Mouse (Mus musculus) MEL (cell line): ENCODE data around the gene Bicral. TPM values are rescaled to one million over a fixed set of nuclear protein-coding genes. Genes with fewer than 3 reads are reported as not detected.
A peak's percentile ranks its signal among the peaks of the same experiment; 100 is the strongest.

Experiments used
- DNase-seq: peaks from one replicate; pipeline ENCODE4 v3.0.0; 2011; ENCODE audit warnings: low read depth, low spot score
- H3K27ac ChIP-seq: 2 replicates; pipeline ENCODE4 v1.5.1; 2012; ENCODE audit warnings: low read depth, mild to moderate bottlenecking, control low read depth, low read length, moderate library complexity; ENCODE audit not compliant: control insufficient read depth
- H3K27me3 ChIP-seq, 2 experiments: fragments of 150-350 bp in 1 of 2; sonication (generic) in 1 of 2; 2 replicates each; pipeline ENCODE4 v1.6.1; 2012; ENCODE audit warnings: low read length in 2 of 2, mild to moderate bottlenecking in 2 of 2, improper control_type of control experiment in 1 of 2, moderate library complexity in 1 of 2; ENCODE audit not compliant: insufficient read depth in 2 of 2, control insufficient read depth in 1 of 2
- H3K36me3 ChIP-seq, 2 experiments: 2 replicates each; pipeline ENCODE4 v1.6.1; 2012 to 2014; ENCODE audit warnings: low read length in 2 of 2, improper control_type of control experiment in 1 of 2, inconsistent platforms in 1 of 2, mild to moderate bottlenecking in 1 of 2; ENCODE audit not compliant: insufficient read depth in 2 of 2, control insufficient read depth in 1 of 2
- H3K4me1 ChIP-seq, 2 experiments: fragments of 150-350 bp in 1 of 2; sonication (generic) in 1 of 2; 2 replicates each; pipeline ENCODE4 v1.6.1; 2012; ENCODE audit warnings: low read length in 2 of 2, improper control_type of control experiment in 1 of 2, mild to moderate bottlenecking in 1 of 2; ENCODE audit not compliant: insufficient read depth in 2 of 2, control insufficient read depth in 1 of 2
- H3K4me3 ChIP-seq, 2 experiments: fragments of 150-350 bp in 1 of 2; sonication (generic) in 1 of 2; 2 replicates each; pipeline ENCODE4 v1.5.1; 2012; ENCODE audit warnings: low read depth in 2 of 2, low read length in 2 of 2, mild to moderate bottlenecking in 2 of 2, moderate library complexity in 2 of 2, control low read depth in 1 of 2, improper control_type of control experiment in 1 of 2; ENCODE audit not compliant: control insufficient read depth in 1 of 2, insufficient read depth in 1 of 2
- H3K79me2 ChIP-seq: 2 replicates; pipeline ENCODE4 v1.6.1; 2012; ENCODE audit warnings: mild to moderate bottlenecking, low read length, moderate library complexity; ENCODE audit not compliant: control insufficient read depth, poor library complexity, insufficient read depth
- H3K9ac ChIP-seq: 2 replicates; pipeline ENCODE4 v1.6.1; 2012; ENCODE audit warnings: low read depth, mild to moderate bottlenecking, control low read depth, low read length, moderate library complexity; ENCODE audit not compliant: control insufficient read depth, poor library complexity, severe bottlenecking
- H3K9me3 ChIP-seq: fragments of 150-350 bp; sonication (generic); replicated peaks from 2 replicates; pipeline ENCODE4 v1.6.1; 2012; ENCODE audit warnings: mild to moderate bottlenecking, low read length, improper control_type of control experiment, moderate library complexity; ENCODE audit not compliant: insufficient read depth
- CHD2 ChIP-seq: IDR thresholded peaks from 2 replicates; pipeline ENCODE4 v1.6.1; 2011; ENCODE audit warnings: low read length, improper control_type of control experiment
- CTCF ChIP-seq, 3 experiments: IDR thresholded peaks in 2 of 3; conservative IDR thresholded peaks in 1 of 3; 2 replicates each; pipeline ENCODE4 v1.5.1; 2011 to 2012; ENCODE audit warnings: low read length in 3 of 3, low read depth in 2 of 3, mild to moderate bottlenecking in 2 of 3, improper control_type of control experiment in 1 of 3, inconsistent platforms in 1 of 3, mixed read lengths in 1 of 3, moderate library complexity in 1 of 3; ENCODE audit not compliant: control insufficient read depth in 1 of 3, insufficient read depth in 1 of 3, poor library complexity in 1 of 3, severe bottlenecking in 1 of 3
- E2F4 ChIP-seq: IDR thresholded peaks from 2 replicates; pipeline ENCODE4 v1.6.1; 2011; ENCODE audit warnings: low read depth, low read length, improper control_type of control experiment, borderline replicate concordance
- ELF1 ChIP-seq: IDR thresholded peaks from 2 replicates; pipeline ENCODE4 v1.6.1; 2014; ENCODE audit warnings: low read depth, mild to moderate bottlenecking, inconsistent platforms, low read length, improper control_type of control experiment, moderate library complexity
- EP300 ChIP-seq, 2 experiments: IDR thresholded peaks; 2 replicates each; pipeline ENCODE4 v1.6.1; 2011; ENCODE audit warnings: improper control_type of control experiment in 2 of 2, low read length in 2 of 2, low read depth in 1 of 2, mild to moderate bottlenecking in 1 of 2
- GATA1 ChIP-seq: IDR thresholded peaks from 2 replicates; pipeline ENCODE4 v1.6.1; 2011; ENCODE audit warnings: low read depth, low read length, improper control_type of control experiment
- HCFC1 ChIP-seq: IDR thresholded peaks from 2 replicates; pipeline ENCODE4 v1.6.1; 2012; ENCODE audit warnings: low read depth, mild to moderate bottlenecking, inconsistent platforms, low read length, improper control_type of control experiment, moderate library complexity
- JUND ChIP-seq: IDR thresholded peaks from 2 replicates; pipeline ENCODE4 v1.6.1; 2011; ENCODE audit warnings: low read depth, mild to moderate bottlenecking, improper control_type of control experiment, low read length
- MAFK ChIP-seq: IDR thresholded peaks from 2 replicates; pipeline ENCODE4 v1.6.1; 2011; ENCODE audit warnings: low read depth, mild to moderate bottlenecking, low read length, improper control_type of control experiment, borderline replicate concordance
- MAX ChIP-seq: IDR thresholded peaks from 2 replicates; pipeline ENCODE4 v1.6.1; 2011; ENCODE audit warnings: low read length, improper control_type of control experiment
- MAZ ChIP-seq: IDR thresholded peaks from 2 replicates; pipeline ENCODE4 v1.6.1; 2012; ENCODE audit warnings: low read depth, mild to moderate bottlenecking, inconsistent platforms, low read length, improper control_type of control experiment
- MEF2A ChIP-seq: IDR thresholded peaks from 2 replicates; pipeline ENCODE4 v1.6.1; 2014; ENCODE audit warnings: low read depth, mild to moderate bottlenecking, inconsistent platforms, low read length, improper control_type of control experiment; ENCODE audit not compliant: poor library complexity, insufficient replicate concordance, severe bottlenecking; ENCODE audit errors: extremely low read depth
- MYC ChIP-seq: IDR thresholded peaks from 2 replicates; pipeline ENCODE4 v1.6.1; 2011; ENCODE audit warnings: low read depth, mild to moderate bottlenecking, low read length, improper control_type of control experiment, moderate library complexity
- NELFE ChIP-seq: IDR thresholded peaks from 2 replicates; pipeline ENCODE4 v1.6.1; 2011; ENCODE audit warnings: low read depth, low read length, improper control_type of control experiment
- POLR2AphosphoS2 ChIP-seq: IDR thresholded peaks from 2 replicates; pipeline ENCODE4 v1.6.1; 2011; ENCODE audit warnings: low read length, improper control_type of control experiment
- POLR2AphosphoS5 ChIP-seq: IDR thresholded peaks from 2 replicates; pipeline ENCODE4 v1.6.1; 2012; ENCODE audit warnings: low read depth, borderline replicate concordance, mild to moderate bottlenecking, inconsistent platforms, low read length, moderate library complexity, mixed read lengths
- RAD21 ChIP-seq: IDR thresholded peaks from 2 replicates; pipeline ENCODE4 v1.6.1; 2011; ENCODE audit warnings: mild to moderate bottlenecking, low read depth, low read length, improper control_type of control experiment
- RCOR1 ChIP-seq: IDR thresholded peaks from 2 replicates; pipeline ENCODE4 v1.6.1; 2012; ENCODE audit warnings: low read depth, mild to moderate bottlenecking, inconsistent platforms, low read length, improper control_type of control experiment
- SIN3A ChIP-seq: IDR thresholded peaks from 2 replicates; pipeline ENCODE4 v1.6.1; 2012; ENCODE audit warnings: low read length, improper control_type of control experiment, inconsistent platforms
- SMC3 ChIP-seq: IDR thresholded peaks from 2 replicates; pipeline ENCODE4 v1.6.1; 2011; ENCODE audit warnings: low read depth, low read length, improper control_type of control experiment
- TAL1 ChIP-seq: IDR thresholded peaks from 2 replicates; pipeline ENCODE4 v1.6.1; 2012; ENCODE audit warnings: mild to moderate bottlenecking, inconsistent platforms, low read length, moderate library complexity, mixed read lengths
- TBP ChIP-seq: IDR thresholded peaks from 2 replicates; pipeline ENCODE4 v1.8.0; 2011; ENCODE audit warnings: low read depth, low read length, improper control_type of control experiment
- TCF12 ChIP-seq: IDR thresholded peaks from 2 replicates; pipeline ENCODE4 v1.6.1; 2014; ENCODE audit warnings: low read depth, mild to moderate bottlenecking, inconsistent platforms, low read length, improper control_type of control experiment, moderate library complexity
- USF1 ChIP-seq: IDR thresholded peaks from 2 replicates; pipeline ENCODE4 v1.6.1; 2014; ENCODE audit warnings: low read depth, mild to moderate bottlenecking, inconsistent platforms, low read length, improper control_type of control experiment, moderate library complexity
- USF2 ChIP-seq, 2 experiments: IDR thresholded peaks; 2 replicates each; pipeline ENCODE4 v1.6.1; 2011 to 2012; ENCODE audit warnings: improper control_type of control experiment in 2 of 2, low read length in 2 of 2, borderline replicate concordance in 1 of 2, inconsistent platforms in 1 of 2, low read depth in 1 of 2, mild to moderate bottlenecking in 1 of 2; ENCODE audit not compliant: insufficient read depth in 1 of 2
- ZC3H11A ChIP-seq: IDR thresholded peaks from 2 replicates; pipeline ENCODE4 v1.6.1; 2012; ENCODE audit warnings: low read depth, mild to moderate bottlenecking, inconsistent platforms, low read length, improper control_type of control experiment
- ZKSCAN1 ChIP-seq: IDR thresholded peaks from 2 replicates; pipeline ENCODE4 v1.6.1; 2012; ENCODE audit warnings: low read depth, mild to moderate bottlenecking, inconsistent platforms, low read length, improper control_type of control experiment, moderate library complexity
- ZMIZ1 ChIP-seq: IDR thresholded peaks from 2 replicates; pipeline ENCODE4 v1.6.1; 2012; ENCODE audit warnings: low read depth, mild to moderate bottlenecking, inconsistent platforms, low read length, improper control_type of control experiment, moderate library complexity
- ZNF384 ChIP-seq: IDR thresholded peaks from 2 replicates; pipeline ENCODE4 v1.6.1; 2012; ENCODE audit warnings: low read depth, mild to moderate bottlenecking, inconsistent platforms, low read length, improper control_type of control experiment
- polyA plus RNA-seq, 2 experiments: library from polyadenylated mRNA; stranded (reverse) in 1 of 2; unstranded in 1 of 2; fragments of >175 nt in 1 of 2; fragments of >200 nt in 1 of 2; gene quantifications; 2 replicates each; pipeline versions ENCODE4 v1.2.1 to v1.2.4; 2012; ENCODE audit warnings: low replicate concordance in 2 of 2, low read depth in 1 of 2; ENCODE audit not compliant: insufficient read length in 2 of 2, insufficient read depth in 1 of 2, missing spikeins in 1 of 2
- total RNA-seq: library from RNA; depleted of rRNA; stranded (reverse); fragments of 300-350 nt; gene quantifications from 2 replicates; pipeline ENCODE4 v1.2.3, GENCODE M21; 2012

Bicral gene
- total and polyA plus RNA-seq, 3 experiments: 3.7 to 6.9 TPM; not detected in 1

GRCm38 (mm10) chr17:46783222-46783565 is 75.1 kb downstream of the Bicral start:
- H3K27ac ChIP-seq: peak overlapping the region; percentile 56
- H3K9me3 ChIP-seq: no peaks in the 10 kb centered on the region
- peak overlapping the region; percentile 53 for H3K9ac ChIP-seq
- H3K36me3 ChIP-seq: peaks cover 7 to 14% of the 10 kb centered on the region in 2 experiments
- DNase-seq: no peak
- H3K4me1 ChIP-seq: peaks cover 2 to 13% of the 10 kb centered on the region in 2 experiments
- no peaks in the 10 kb centered on the region for H3K27me3 ChIP-seq
- peaks cover 18% of the 10 kb centered on the region for H3K79me2 ChIP-seq
- H3K4me3 ChIP-seq: peak overlapping the region; percentile 69 to 75
- TF ChIP-seq ZC3H11A (peak; percentile 86; the same call in 1 of the 2 replicates), RAD21 (no peak)

GRCm38 (mm10) chr17:46782341-46783221 is 75.7 kb downstream of the Bicral start, which contains the start of gene Rpl7l1:
Rpl7l1 (minus strand) TSS chr17:46782672.
- Histone ChIP-seq H3K4me3 (peak within 1 kb of the TSS; percentile 69 to 75), H3K27ac (peak within 1 kb of the TSS; percentile 77), H3K9me3 (no peaks in the 10 kb centered on the region), H3K79me2 (peaks cover 18% of the 10 kb centered on the region), H3K27me3 (no peaks in the 10 kb centered on the region), H3K9ac (peak within 1 kb of the TSS; percentile 88), H3K4me1 (peaks cover 2 to 13% of the 10 kb centered on the region in 2 experiments), H3K36me3 (peaks cover 7 to 14% of the 10 kb centered on the region in 2 experiments)
- DNase-seq: peak; percentile 96
- TF ChIP-seq ELF1 (peak; percentile 69), CHD2 (no peak), RCOR1 (0 out of 2 replicates have a peak, but pooled peaks have one; percentile 43), MYC (peak; percentile 98), TCF12 (peak; percentile 93), USF1 (0 out of 2 replicates have a peak, but pooled peaks have one; percentile 10), MAFK (no peak), POLR2AphosphoS2 (peak; percentile 95), CTCF (IDR thresholded peaks at IDR 0.05 in 2 of 3, conservative IDR thresholded peaks at IDR 0.05 in 1 of 3; ENCODE audit: control insufficient read depth in 1 of 3, insufficient read depth in 1 of 3, low read depth in 2 of 3, low read length in 3 of 3, poor library complexity in 1 of 3, severe bottlenecking in 1 of 3) (peak; percentile 73 to 87 (median 77)), SIN3A (peak; percentile 82), ZNF384 (peak; percentile 54; the same call in 1 of the 2 replicates), MAZ (peak; percentile 6; the same call in 1 of the 2 replicates), NELFE (peak; percentile 96), JUND (0 out of 2 replicates have a peak, but pooled peaks have one; percentile 25), SMC3 (peak; percentile 94), GATA1 (0 out of 2 replicates have a peak, but pooled peaks have one; percentile 2), POLR2AphosphoS5 (peak; percentile 72; the same call in 1 of the 2 replicates), ZMIZ1 (peak; percentile 67), RAD21 (peak; percentile 80), E2F4 (no peak), TAL1 (no peak), MEF2A (no peak), EP300 (IDR thresholded peaks at IDR 0.05; ENCODE audit: low read depth in 1 of 2, low read length in 2 of 2) (no peak), USF2 (IDR thresholded peaks at IDR 0.05; ENCODE audit: borderline replicate concordance in 1 of 2, insufficient read depth in 1 of 2, low read depth in 1 of 2, low read length in 2 of 2) (no peak), ZC3H11A (no peak; the same call in 1 of the 2 replicates), ZKSCAN1 (no peak), HCFC1 (peak; percentile 92), TBP (peak; percentile 97), MAX (peak; percentile 73)
